Mouse (Mus musculus) ES-E14 (cell line): Measurements from ENCODE around the gene Nme7. TPM values are rescaled to one million over a fixed set of nuclear protein-coding genes. Genes with fewer than 3 reads are reported as not detected.

ENCODE experiments used
- DNase-seq: peaks from one replicate; pipeline ENCODE4 v3.0.0-alpha.2; 2013; ENCODE audit warnings: low read depth, low spot score
- H3K27ac ChIP-seq: 2 replicates; pipeline ENCODE4 v1.5.1; 2012; ENCODE audit warnings: low read depth, mild to moderate bottlenecking, low read length, moderate library complexity, mixed read lengths; ENCODE audit not compliant: poor library complexity, insufficient read depth, severe bottlenecking
- H3K36me3 ChIP-seq: 2 replicates; pipeline ENCODE4 v1.6.1; 2012; ENCODE audit warnings: mild to moderate bottlenecking, low read length, moderate library complexity, mixed read lengths; ENCODE audit not compliant: control insufficient read depth, poor library complexity, insufficient read depth, severe bottlenecking
- H3K4me1 ChIP-seq, 2 experiments: fragments of 150-350 bp in 1 of 2; sonication (generic) in 1 of 2; 2 replicates each; pipeline ENCODE4 v1.6.1; 2012; ENCODE audit warnings: low read length in 2 of 2, mild to moderate bottlenecking in 1 of 2, mixed read lengths in 1 of 2; ENCODE audit not compliant: control insufficient read depth in 2 of 2, insufficient read depth in 2 of 2, poor library complexity in 1 of 2
- H3K4me3 ChIP-seq, 2 experiments: fragments of 150-350 bp in 1 of 2; sonication (generic) in 1 of 2; 2 replicates each; pipeline ENCODE4 v1.5.1; 2012; ENCODE audit warnings: low read length in 2 of 2, low read depth in 1 of 2, mild to moderate bottlenecking in 1 of 2, mixed read lengths in 1 of 2; ENCODE audit not compliant: insufficient read depth in 1 of 2, poor library complexity in 1 of 2, severe bottlenecking in 1 of 2
- H3K9ac ChIP-seq: 2 replicates; pipeline ENCODE4 v1.6.1; 2012; ENCODE audit warnings: low read depth, mild to moderate bottlenecking, low read length, mixed read lengths; ENCODE audit not compliant: poor library complexity, insufficient read depth, severe bottlenecking
- H3K9me3 ChIP-seq: fragments of 150-350 bp; sonication (generic); 2 replicates; pipeline ENCODE4 v1.6.1; 2012; ENCODE audit warnings: low read depth, mild to moderate bottlenecking, low read length; ENCODE audit not compliant: control insufficient read depth, insufficient read depth
- CHD2 ChIP-seq: IDR thresholded peaks from 2 replicates; pipeline ENCODE4 v1.6.1; 2014; ENCODE audit warnings: mild to moderate bottlenecking, low read depth, low read length, inconsistent platforms
- HCFC1 ChIP-seq: IDR thresholded peaks from 2 replicates; pipeline ENCODE4 v1.6.1; 2012; ENCODE audit warnings: low read length, inconsistent platforms, borderline replicate concordance; ENCODE audit not compliant: insufficient read depth
- MAFK ChIP-seq: IDR thresholded peaks from 2 replicates; pipeline ENCODE4 v1.6.1; 2014; ENCODE audit warnings: mild to moderate bottlenecking, low read depth, low read length, inconsistent platforms; ENCODE audit not compliant: insufficient read depth
- ZC3H11A ChIP-seq: IDR thresholded peaks from 2 replicates; pipeline ENCODE4 v1.6.1; 2012; ENCODE audit warnings: low read depth, mild to moderate bottlenecking, inconsistent platforms, low read length, borderline replicate concordance
- ZNF384 ChIP-seq: IDR thresholded peaks from 2 replicates; pipeline ENCODE4 v1.6.1; 2012; ENCODE audit warnings: low read depth, low read length, inconsistent platforms
- in situ Hi-C, 2 experiments: fragments of 600-800 bp; cut with MboI; formaldehyde crosslinking; loops; one replicate each; pipeline ENCODE4 v1.15.1; 2025; ENCODE audit warnings: low sequenced_read_pairs in 2 of 2, inconsistent platforms in 1 of 2; ENCODE audit not compliant: unreplicated experiment in 2 of 2
- total RNA-seq: library from RNA; depleted of rRNA; stranded (reverse); fragments of 300-350 nt; gene quantifications from 2 replicates; pipeline ENCODE4 v1.2.3, GENCODE M21; 2012; rRNA removed

Nme7 gene
- total RNA-seq, 1 experiment, result 32.8 TPM

DNA sequence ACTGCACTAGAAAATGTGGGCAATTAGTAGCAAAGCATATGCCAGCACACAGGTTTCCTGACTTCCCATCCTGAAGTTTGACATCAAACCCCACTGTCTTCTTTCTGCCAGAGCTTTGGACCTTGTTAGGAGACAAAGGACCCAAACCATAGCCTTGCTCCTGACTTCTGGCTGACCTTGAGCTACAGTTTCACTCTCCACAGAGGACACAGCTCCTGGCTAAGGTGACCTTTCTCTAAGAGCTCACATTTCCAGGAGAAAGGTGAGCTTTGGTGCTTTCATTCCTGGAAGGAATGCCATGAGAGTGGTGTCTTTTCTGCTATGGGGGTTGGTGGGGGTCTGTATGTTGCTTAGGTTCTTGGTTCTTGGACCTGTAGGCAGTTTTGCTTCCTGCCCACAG lies 179.8 kb downstream of the Nme7 start:
- DNase-seq, result no peak
- no peak overlapping the region for H3K27ac ChIP-seq
- H3K9ac ChIP-seq, result no peak overlapping the region

More for the DNA sequence above, 179.8 kb downstream of the Nme7 start:
- Histone ChIP-seq H3K4me3 (no peak overlapping the region), H3K9me3 (no peaks in the 10 kb centered on the region), H3K4me1 (peaks cover 7 to 13% of the 10 kb centered on the region in 2 experiments; a peak in 2 of 4 replicates), H3K36me3 (no peaks in the 10 kb centered on the region)
- TF ChIP-seq ZC3H11A (no peak), MAFK (no peak), HCFC1 (no peak), ZNF384 (no peak), CHD2 (no peak)
- in situ Hi-C loops, result no loop called here

Other genes with a start within 250 kb of the Nme7 start
- gene Sell, start 242.1 kb upstream of the Nme7 start, total RNA-seq, result 0.09 TPM in 1 of 2 replicates, not detected in the other
- 0.21 and 0.22 TPM in 2 replicates for gene Selp, start 188.9 kb upstream of the Nme7 start, total RNA-seq
- gene F5, start 152.3 kb upstream of the Nme7 start, total RNA-seq, result 0.76 and 1.3 TPM in 2 replicates
- gene Slc19a2, start 55.1 kb upstream of the Nme7 start, total RNA-seq, result 93.3 and 151 TPM in 2 replicates
- gene Ccdc181, start 28.5 kb upstream of the Nme7 start, total RNA-seq, result 3.1 and 4.1 TPM in 2 replicates
- 16.5 and 21.2 TPM in 2 replicates for gene Blzf1, start 3.4 kb downstream of the Nme7 start, total RNA-seq
- gene Atp1b1, start 154.2 kb downstream of the Nme7 start, total RNA-seq, result 58.3 and 79.1 TPM in 2 replicates